Mouse (Mus musculus): ENCODE measurements around the gene Sycp2.

- peak; percentile 69 for TF ChIP-seq CTCF (IDR thresholded peaks at IDR 0.05; ENCODE audit: low read depth)
- TF ChIP-seq EP300 (optimal IDR thresholded peaks at IDR 0.05) = no peak
These were observed 69.6 kb downstream of the Sycp2 start for GRCm38 (mm10) chr2:178337878-178338277.

All from stomach, postnatal 0 days (tissue).